Mouse (Mus musculus): ENCODE results near the gene Glis3.

DNA sequence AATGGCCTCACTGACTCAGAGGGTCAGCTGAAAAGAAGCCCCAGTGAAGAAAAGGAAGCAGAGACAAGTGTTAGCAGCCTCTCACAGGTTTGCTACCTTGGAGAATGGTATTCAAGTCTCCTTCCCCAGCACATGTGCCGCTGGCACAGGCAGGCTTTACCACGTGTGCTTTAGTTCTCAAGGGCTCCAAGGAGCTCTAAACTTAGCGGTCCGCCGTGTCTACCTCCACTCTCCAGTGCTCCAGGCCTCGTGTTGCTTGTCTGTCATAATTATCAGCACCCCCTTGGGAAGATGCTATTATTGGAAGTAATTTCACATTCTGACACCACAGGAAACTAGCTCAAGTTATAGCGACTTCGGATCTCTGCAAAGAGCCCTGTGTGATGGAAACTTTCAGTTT is 344.0 kb downstream of the Glis3 start:
- no peak for TF ChIP-seq GATA1 (IDR thresholded peaks at IDR 0.05; ENCODE audit: low read length)
- no peak for TF ChIP-seq TAL1 (IDR thresholded peaks at IDR 0.05; ENCODE audit: low read length)
